Mouse (Mus musculus): ENCODE data around the gene Gk5. TPM values are rescaled to one million over a fixed set of nuclear protein-coding genes. Genes with fewer than 3 reads are reported as not detected.
"Not testable (repeated sequence)": the region's sequence is repeated elsewhere in the genome, so short reads cannot be mapped to it uniquely, and the experiment has no call there.

Gene Gk5
- polyA plus RNA-seq (2014; fragmentation: Nextera tagmentation; extraction: Ambion mirVana) = 5.8 and 6.3 TPM in 2 replicates

GRCm38 (mm10) chr9:96118861-96119772, at the start of gene Gk5:
Gk5 (plus strand) TSS chr9:96119362.
- 0 out of 2 replicates have a peak within 1 kb of the TSS, but pooled peaks have one; percentile 27 for H3K27ac ChIP-seq (ENCODE audit: low read depth)
- H3K4me1 ChIP-seq (replicated peaks; ENCODE audit: control insufficient read depth, insufficient read depth, low read length) = no peaks in the 10 kb centered on the region; the same call in 1 of the 2 replicates
- H3K4me2 ChIP-seq (ENCODE audit: low read length) = peak within 1 kb of the TSS; percentile 84
- no peaks in the 10 kb centered on the region for H3K36me3 ChIP-seq (ENCODE audit: control insufficient read depth, insufficient read depth, low read length)
- H3K9me3 ChIP-seq (ENCODE audit: control insufficient read depth, low read length) = no peaks in the 10 kb centered on the region
- peak; percentile 97 for ATAC-seq (replicated peaks; ENCODE audit: low FRiP score, low TSS enrichment, low read depth)
- H3K9ac ChIP-seq (ENCODE audit: low read length) = peak within 1 kb of the TSS; percentile 69
- no peaks in the 10 kb centered on the region for H3K27me3 ChIP-seq (replicated peaks; ENCODE audit: control insufficient read depth, insufficient read depth, low read length)
- under 1% methylated on average over 76 of the region's 76 CpGs for WGBS
- DNase-seq (ENCODE audit: low spot score) = peak; percentile 100
- H3K4me3 ChIP-seq (ENCODE audit: low read depth, low read length) = peak within 1 kb of the TSS; percentile 70

GRCm38 (mm10) chr9:96078752-96079315, 40.3 kb upstream of the Gk5 start:
- 91% methylated on average over 13 of the region's 13 CpGs for WGBS
- Histone ChIP-seq H3K27me3 (replicated peaks; ENCODE audit: control insufficient read depth, insufficient read depth, low read length) (no peaks in the 10 kb centered on the region), H3K4me3 (ENCODE audit: low read depth, low read length) (no peak overlapping the region), H3K4me2 (ENCODE audit: low read length) (no peak overlapping the region), H3K9me3 (ENCODE audit: control insufficient read depth, low read length) (no peaks in the 10 kb centered on the region), H3K36me3 (ENCODE audit: control insufficient read depth, insufficient read depth, low read length) (no peaks in the 10 kb centered on the region), H3K9ac (ENCODE audit: low read length) (no peak overlapping the region), H3K4me1 (replicated peaks; ENCODE audit: control insufficient read depth, insufficient read depth, low read length) (no peaks in the 10 kb centered on the region), H3K27ac (ENCODE audit: low read depth) (no peak overlapping the region)
- DNase-seq (ENCODE audit: low spot score) (no peak), ATAC-seq (replicated peaks; ENCODE audit: low FRiP score, low TSS enrichment, low read depth) (no peak)

GRCm38 (mm10) chr9:96085293-96085692, 33.9 kb upstream of the Gk5 start:
- Histone ChIP-seq H3K4me2 (ENCODE audit: low read length) (no peak overlapping the region), H3K27me3 (replicated peaks; ENCODE audit: control insufficient read depth, insufficient read depth, low read length) (no peaks in the 10 kb centered on the region), H3K9ac (ENCODE audit: low read length) (no peak overlapping the region), H3K9me3 (ENCODE audit: control insufficient read depth, low read length) (no peaks in the 10 kb centered on the region), H3K27ac (ENCODE audit: low read depth) (no peak overlapping the region), H3K4me1 (replicated peaks; ENCODE audit: control insufficient read depth, insufficient read depth, low read length) (no peaks in the 10 kb centered on the region), H3K36me3 (ENCODE audit: control insufficient read depth, insufficient read depth, low read length) (no peaks in the 10 kb centered on the region), H3K4me3 (ENCODE audit: low read depth, low read length) (no peak overlapping the region)
- WGBS = 84% methylated on average over 6 of the region's 6 CpGs
- no peak for ATAC-seq (replicated peaks; ENCODE audit: low FRiP score, low TSS enrichment, low read depth)
- no peak for DNase-seq (ENCODE audit: low spot score)

GRCm38 (mm10) chr9:96087671-96088070, 31.5 kb upstream of the Gk5 start:
- Histone ChIP-seq H3K4me2 (ENCODE audit: low read length) (no peak overlapping the region), H3K27ac (ENCODE audit: low read depth) (no peak overlapping the region), H3K27me3 (replicated peaks; ENCODE audit: control insufficient read depth, insufficient read depth, low read length) (no peaks in the 10 kb centered on the region), H3K4me1 (replicated peaks; ENCODE audit: control insufficient read depth, insufficient read depth, low read length) (no peaks in the 10 kb centered on the region), H3K4me3 (ENCODE audit: low read depth, low read length) (no peak overlapping the region), H3K9ac (ENCODE audit: low read length) (no peak overlapping the region), H3K36me3 (ENCODE audit: control insufficient read depth, insufficient read depth, low read length) (no peaks in the 10 kb centered on the region), H3K9me3 (ENCODE audit: control insufficient read depth, low read length) (no peaks in the 10 kb centered on the region)
- ATAC-seq (replicated peaks; ENCODE audit: low FRiP score, low TSS enrichment, low read depth) (no peak), DNase-seq (ENCODE audit: low spot score) (no peak)
- WGBS = 88% methylated on average over 2 of the region's 2 CpGs

- H3K36me3 ChIP-seq (ENCODE audit: control insufficient read depth, insufficient read depth, low read length); H3K27me3 ChIP-seq (replicated peaks; ENCODE audit: control insufficient read depth, insufficient read depth, low read length); H3K9me3 ChIP-seq (ENCODE audit: control insufficient read depth, low read length); H3K27ac ChIP-seq (ENCODE audit: low read depth); DNase-seq (ENCODE audit: low spot score); H3K9ac ChIP-seq (ENCODE audit: low read length); H3K4me1 ChIP-seq (replicated peaks; ENCODE audit: control insufficient read depth, insufficient read depth, low read length); H3K4me3 ChIP-seq (ENCODE audit: low read depth, low read length); ATAC-seq (replicated peaks; ENCODE audit: low FRiP score, low TSS enrichment, low read depth); H3K4me2 ChIP-seq (ENCODE audit: low read length): not testable (repeated sequence)
- WGBS = 87% methylated on average over 3 of the region's 3 CpGs
Measured at GRCm38 (mm10) chr9:96088456-96088855, 30.7 kb upstream of the Gk5 start.

- not testable (repeated sequence) for H3K27me3 ChIP-seq (replicated peaks; ENCODE audit: control insufficient read depth, insufficient read depth, low read length); DNase-seq (ENCODE audit: low spot score); H3K9me3 ChIP-seq (ENCODE audit: control insufficient read depth, low read length); H3K4me1 ChIP-seq (replicated peaks; ENCODE audit: control insufficient read depth, insufficient read depth, low read length); H3K27ac ChIP-seq (ENCODE audit: low read depth); ATAC-seq (replicated peaks; ENCODE audit: low FRiP score, low TSS enrichment, low read depth); H3K4me2 ChIP-seq (ENCODE audit: low read length); H3K9ac ChIP-seq (ENCODE audit: low read length); H3K36me3 ChIP-seq (ENCODE audit: control insufficient read depth, insufficient read depth, low read length); H3K4me3 ChIP-seq (ENCODE audit: low read depth, low read length)
- WGBS = 93% methylated on average over 10 of the region's 10 CpGs
Measured at GRCm38 (mm10) chr9:96092637-96093036, 26.5 kb upstream of the Gk5 start.

GRCm38 (mm10) chr9:96093221-96093620, 25.9 kb upstream of the Gk5 start:
- H3K36me3 ChIP-seq (ENCODE audit: control insufficient read depth, insufficient read depth, low read length) = no peaks in the 10 kb centered on the region
- no peaks in the 10 kb centered on the region for H3K27me3 ChIP-seq (replicated peaks; ENCODE audit: control insufficient read depth, insufficient read depth, low read length)
- no peak overlapping the region for H3K9ac ChIP-seq (ENCODE audit: low read length)
- H3K4me3 ChIP-seq (ENCODE audit: low read depth, low read length) = no peak overlapping the region
- H3K4me2 ChIP-seq (ENCODE audit: low read length) = no peak overlapping the region
- H3K9me3 ChIP-seq (ENCODE audit: control insufficient read depth, low read length) = no peaks in the 10 kb centered on the region
- DNase-seq (ENCODE audit: low spot score) (no peak), ATAC-seq (replicated peaks; ENCODE audit: low FRiP score, low TSS enrichment, low read depth) (no peak)
- no peak overlapping the region for H3K27ac ChIP-seq (ENCODE audit: low read depth)
- no peaks in the 10 kb centered on the region for H3K4me1 ChIP-seq (replicated peaks; ENCODE audit: control insufficient read depth, insufficient read depth, low read length)
- 85% methylated on average over 1 of the region's 1 CpGs for WGBS

- no peak for DNase-seq (ENCODE audit: low spot score)
- no peak overlapping the region for H3K4me2 ChIP-seq (ENCODE audit: low read length)
- ATAC-seq (replicated peaks; ENCODE audit: low FRiP score, low TSS enrichment, low read depth) = no peak
Measured at GRCm38 (mm10) chr9:96094341-96094740, 24.8 kb upstream of the Gk5 start.

More at GRCm38 (mm10) chr9:96094341-96094740, 24.8 kb upstream of the Gk5 start:
- H3K4me1 ChIP-seq (replicated peaks; ENCODE audit: control insufficient read depth, insufficient read depth, low read length) = no peaks in the 10 kb centered on the region
- no peak overlapping the region for H3K4me3 ChIP-seq (ENCODE audit: low read depth, low read length)
- H3K9ac ChIP-seq (ENCODE audit: low read length) = no peak overlapping the region
- WGBS = 58% methylated on average over 1 of the region's 1 CpGs
- H3K9me3 ChIP-seq (ENCODE audit: control insufficient read depth, low read length) = peaks cover 5% of the 10 kb centered on the region
- no peaks in the 10 kb centered on the region for H3K27me3 ChIP-seq (replicated peaks; ENCODE audit: control insufficient read depth, insufficient read depth, low read length)
- no peaks in the 10 kb centered on the region for H3K36me3 ChIP-seq (ENCODE audit: control insufficient read depth, insufficient read depth, low read length)
- no peak overlapping the region for H3K27ac ChIP-seq (ENCODE audit: low read depth)
